Mouse (Mus musculus): ENCODE measurements around the gene Fkbp10. TPM values are rescaled to one million over a fixed set of nuclear protein-coding genes. Genes with fewer than 3 reads are reported as not detected.

Fkbp10 gene
- polyA plus RNA-seq, 1 experiment from 2014 or later = 7.2 TPM

DNA sequence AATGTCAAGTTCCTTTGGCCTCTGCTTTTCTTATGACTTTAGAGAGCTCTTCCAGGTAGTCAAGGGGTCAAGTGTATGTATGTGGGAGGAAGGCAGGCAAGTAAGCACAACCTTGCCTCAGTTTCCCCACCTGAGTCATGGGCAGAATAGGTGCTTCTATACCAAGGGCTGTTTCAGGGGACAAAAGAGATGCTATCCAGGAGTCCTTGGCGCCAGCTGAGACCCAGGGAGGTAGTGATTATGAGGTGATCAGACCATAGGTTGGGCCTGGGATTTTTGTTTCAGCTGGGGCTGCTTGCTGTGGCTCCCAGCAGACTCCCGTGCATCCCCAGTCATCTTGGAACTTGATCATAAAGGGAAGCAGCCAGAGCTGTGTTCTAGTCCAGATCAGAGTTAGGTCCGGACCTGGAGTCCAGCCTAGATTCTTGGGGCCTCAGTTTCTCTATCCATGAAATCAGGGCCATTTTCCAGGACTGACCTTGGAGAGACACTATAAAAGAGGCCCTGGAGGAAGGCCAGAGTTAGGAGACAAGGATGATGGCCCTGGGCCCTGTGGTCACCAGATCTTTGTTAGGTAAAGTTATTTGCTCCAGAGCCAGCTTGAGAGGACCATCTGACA is 10.9 kb upstream of the Fkbp10 start:
- no peaks in the 10 kb centered on the region for H3K27me3 ChIP-seq (ENCODE audit: control insufficient read depth, insufficient read depth, low read length)
- no peak overlapping the region for H3K4me2 ChIP-seq (ENCODE audit: low read depth, low read length)
- H3K4me3 ChIP-seq (ENCODE audit: low read depth, low read length) = no peak overlapping the region
- H3K36me3 ChIP-seq (ENCODE audit: control insufficient read depth, insufficient read depth, low read length) = no peaks in the 10 kb centered on the region
- H3K9ac ChIP-seq (replicated peaks; ENCODE audit: low read depth, low read length) = no peak overlapping the region
- ATAC-seq (ENCODE audit: low read depth) = no peak
- H3K4me1 ChIP-seq (ENCODE audit: control insufficient read depth, insufficient read depth, low read length) = no peaks in the 10 kb centered on the region
- H3K27ac ChIP-seq (ENCODE audit: low read depth, low read length) = no peak overlapping the region
- WGBS = 85% methylated on average over 3 of the region's 3 CpGs
- H3K9me3 ChIP-seq (ENCODE audit: control insufficient read depth, low read length) = no peaks in the 10 kb centered on the region

DNA sequence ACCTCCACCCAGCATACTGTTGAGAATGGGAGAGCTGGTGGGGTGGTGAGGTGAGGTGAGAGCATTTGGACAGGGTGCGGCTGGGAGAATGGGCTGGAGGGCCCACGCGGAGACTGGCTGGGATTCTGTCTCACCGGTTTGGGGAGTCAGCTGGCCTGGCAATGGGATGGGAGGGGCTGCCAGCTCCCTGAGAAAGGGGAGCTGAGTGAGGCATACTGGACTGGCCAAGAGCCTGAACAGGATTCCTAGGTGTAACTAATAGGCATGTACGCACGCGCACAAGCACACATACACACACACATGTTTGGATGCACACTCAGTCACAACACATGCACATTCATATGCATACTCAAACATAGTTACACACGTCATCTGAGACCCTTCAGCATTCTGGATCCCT is 9.2 kb upstream of the Fkbp10 start:
- no peaks in the 10 kb centered on the region for H3K9me3 ChIP-seq (ENCODE audit: control insufficient read depth, low read length)
- no peak overlapping the region for H3K4me3 ChIP-seq (ENCODE audit: low read depth, low read length)
- H3K4me2 ChIP-seq (ENCODE audit: low read depth, low read length) = no peak overlapping the region
- no peaks in the 10 kb centered on the region for H3K4me1 ChIP-seq (ENCODE audit: control insufficient read depth, insufficient read depth, low read length)
- WGBS = 83% methylated on average over 8 of the region's 8 CpGs
- H3K27me3 ChIP-seq (ENCODE audit: control insufficient read depth, insufficient read depth, low read length) = no peaks in the 10 kb centered on the region
- no peak overlapping the region for H3K9ac ChIP-seq (replicated peaks; ENCODE audit: low read depth, low read length)
- no peaks in the 10 kb centered on the region for H3K36me3 ChIP-seq (ENCODE audit: control insufficient read depth, insufficient read depth, low read length)
- no peak for ATAC-seq (ENCODE audit: low read depth)
- H3K27ac ChIP-seq (ENCODE audit: low read depth, low read length) = no peak overlapping the region

- H3K36me3 ChIP-seq (ENCODE audit: control insufficient read depth, insufficient read depth, low read length) = no peaks in the 10 kb centered on the region
- H3K4me2 ChIP-seq (ENCODE audit: low read depth, low read length) = no peak overlapping the region
- H3K9ac ChIP-seq (replicated peaks; ENCODE audit: low read depth, low read length) = no peak overlapping the region
- H3K4me1 ChIP-seq (ENCODE audit: control insufficient read depth, insufficient read depth, low read length) = no peaks in the 10 kb centered on the region
- no peak overlapping the region for H3K4me3 ChIP-seq (ENCODE audit: low read depth, low read length)
- H3K27ac ChIP-seq (ENCODE audit: low read depth, low read length) = no peak overlapping the region
- WGBS = 82% methylated on average over 5 of the region's 5 CpGs
- ATAC-seq (ENCODE audit: low read depth) = no peak
- no peaks in the 10 kb centered on the region for H3K27me3 ChIP-seq (ENCODE audit: control insufficient read depth, insufficient read depth, low read length)
- H3K9me3 ChIP-seq (ENCODE audit: control insufficient read depth, low read length) = no peaks in the 10 kb centered on the region
Observed at GRCm38 (mm10) chr11:100406995-100407705, 8.3 kb upstream of the Fkbp10 start.

- no peak for ATAC-seq (ENCODE audit: low read depth)
- no peaks in the 10 kb centered on the region for H3K36me3 ChIP-seq (ENCODE audit: control insufficient read depth, insufficient read depth, low read length)
- H3K4me3 ChIP-seq (ENCODE audit: low read depth, low read length) = no peak overlapping the region
- no peak overlapping the region for H3K9ac ChIP-seq (replicated peaks; ENCODE audit: low read depth, low read length)
- no peak overlapping the region for H3K27ac ChIP-seq (ENCODE audit: low read depth, low read length)
- 44% methylated on average over 10 of the region's 10 CpGs for WGBS
- no peaks in the 10 kb centered on the region for H3K9me3 ChIP-seq (ENCODE audit: control insufficient read depth, low read length)
- no peaks in the 10 kb centered on the region for H3K27me3 ChIP-seq (ENCODE audit: control insufficient read depth, insufficient read depth, low read length)
- no peaks in the 10 kb centered on the region; the same call in 1 of the 2 replicates for H3K4me1 ChIP-seq (ENCODE audit: control insufficient read depth, insufficient read depth, low read length)
- H3K4me2 ChIP-seq (ENCODE audit: low read depth, low read length) = no peak overlapping the region
Observed at GRCm38 (mm10) chr11:100408076-100408834, 7.2 kb upstream of the Fkbp10 start.

- Histone ChIP-seq H3K27ac (ENCODE audit: low read depth, low read length) (no peak overlapping the region), H3K9me3 (ENCODE audit: control insufficient read depth, low read length) (no peaks in the 10 kb centered on the region), H3K36me3 (ENCODE audit: control insufficient read depth, insufficient read depth, low read length) (no peaks in the 10 kb centered on the region), H3K4me2 (ENCODE audit: low read depth, low read length) (no peak overlapping the region), H3K9ac (replicated peaks; ENCODE audit: low read depth, low read length) (no peak overlapping the region), H3K27me3 (ENCODE audit: control insufficient read depth, insufficient read depth, low read length) (no peaks in the 10 kb centered on the region), H3K4me3 (ENCODE audit: low read depth, low read length) (no peak overlapping the region), H3K4me1 (ENCODE audit: control insufficient read depth, insufficient read depth, low read length) (no peaks in the 10 kb centered on the region; the same call in 1 of the 2 replicates)
- ATAC-seq (ENCODE audit: low read depth) = no peak
- WGBS = 91% methylated on average over 12 of the region's 12 CpGs
Observed at GRCm38 (mm10) chr11:100408835-100409462, 6.5 kb upstream of the Fkbp10 start.

DNA sequence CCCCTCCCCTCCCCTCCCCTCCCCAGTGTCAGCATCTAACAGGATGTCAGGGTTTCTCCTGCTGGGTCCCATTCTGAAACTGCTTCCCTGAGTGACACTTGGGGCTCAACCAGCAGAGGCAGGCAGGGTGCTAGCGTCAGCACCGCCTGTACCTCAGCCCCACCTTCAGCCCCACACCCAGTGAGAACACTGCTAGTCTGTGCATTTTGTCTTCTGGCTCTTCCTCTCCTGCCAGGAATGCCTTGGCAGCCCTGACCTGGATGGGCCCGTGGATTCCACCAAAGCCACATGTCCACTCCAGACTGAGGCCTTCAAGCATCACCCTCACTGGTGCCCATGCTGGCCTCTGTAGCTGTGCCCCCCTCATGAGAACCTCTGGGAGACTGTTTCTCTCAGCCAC is 5.8 kb upstream of the Fkbp10 start:
- no peaks in the 10 kb centered on the region for H3K9me3 ChIP-seq (ENCODE audit: control insufficient read depth, low read length)
- H3K4me3 ChIP-seq (ENCODE audit: low read depth, low read length) = no peak overlapping the region
- H3K4me2 ChIP-seq (ENCODE audit: low read depth, low read length) = no peak overlapping the region
- no peaks in the 10 kb centered on the region for H3K27me3 ChIP-seq (ENCODE audit: control insufficient read depth, insufficient read depth, low read length)
- WGBS = 87% methylated on average over 3 of the region's 3 CpGs
- no peak for ATAC-seq (ENCODE audit: low read depth)
- no peak overlapping the region for H3K9ac ChIP-seq (replicated peaks; ENCODE audit: low read depth, low read length)
- no peaks in the 10 kb centered on the region; the same call in 1 of the 2 replicates for H3K4me1 ChIP-seq (ENCODE audit: control insufficient read depth, insufficient read depth, low read length)
- H3K36me3 ChIP-seq (ENCODE audit: control insufficient read depth, insufficient read depth, low read length) = no peaks in the 10 kb centered on the region
- no peak overlapping the region for H3K27ac ChIP-seq (ENCODE audit: low read depth, low read length)

- Histone ChIP-seq H3K4me1 (ENCODE audit: control insufficient read depth, insufficient read depth, low read length) (no peaks in the 10 kb centered on the region; the same call in 1 of the 2 replicates), H3K4me2 (ENCODE audit: low read depth, low read length) (no peak overlapping the region), H3K9ac (replicated peaks; ENCODE audit: low read depth, low read length) (no peak overlapping the region), H3K36me3 (ENCODE audit: control insufficient read depth, insufficient read depth, low read length) (no peaks in the 10 kb centered on the region), H3K9me3 (ENCODE audit: control insufficient read depth, low read length) (no peaks in the 10 kb centered on the region), H3K27me3 (ENCODE audit: control insufficient read depth, insufficient read depth, low read length) (peaks cover 8% of the 10 kb centered on the region; the same call in 1 of the 2 replicates), H3K27ac (ENCODE audit: low read depth, low read length) (no peak overlapping the region), H3K4me3 (ENCODE audit: low read depth, low read length) (no peak overlapping the region)
- 79% methylated on average over 11 of the region's 11 CpGs for WGBS
- ATAC-seq (ENCODE audit: low read depth) = no peak
Observed at GRCm38 (mm10) chr11:100411736-100412135, 3.8 kb upstream of the Fkbp10 start.

- Histone ChIP-seq H3K4me1 (ENCODE audit: control insufficient read depth, insufficient read depth, low read length) (no peaks in the 10 kb centered on the region; the same call in 1 of the 2 replicates), H3K4me3 (ENCODE audit: low read depth, low read length) (peak overlapping the region; percentile 60), H3K4me2 (ENCODE audit: low read depth, low read length) (peak overlapping the region; percentile 61), H3K9ac (replicated peaks; ENCODE audit: low read depth, low read length) (peak overlapping the region; percentile 68), H3K9me3 (ENCODE audit: control insufficient read depth, low read length) (no peaks in the 10 kb centered on the region), H3K36me3 (ENCODE audit: control insufficient read depth, insufficient read depth, low read length) (no peaks in the 10 kb centered on the region), H3K27me3 (ENCODE audit: control insufficient read depth, insufficient read depth, low read length) (peaks cover 8% of the 10 kb centered on the region; the same call in 1 of the 2 replicates), H3K27ac (ENCODE audit: low read depth, low read length) (no peak overlapping the region)
- 80% methylated on average over 11 of the region's 11 CpGs for WGBS
- no peak for ATAC-seq (ENCODE audit: low read depth)
Observed at GRCm38 (mm10) chr11:100413541-100413940, 2.0 kb upstream of the Fkbp10 start.

Measured in neural tube, embryonic 14.5 days (tissue).